Mouse (Mus musculus): ENCODE results near the gene Gm5478. TPM values are rescaled to one million over a fixed set of nuclear protein-coding genes. Genes with fewer than 3 reads are reported as not detected.

Gm5478 gene
- polyA plus RNA-seq, 1 experiment from 2014 or later = not detected

Small RNAs within 50 kb of the gene (microRNA-seq; reads per million reads assigned to microRNA genes)
- gene Gm44342 (not detected), gene Gm44383 (not detected), gene Gm44479 (not detected)

Other genes starting within 250 kb of the Gm5478 start
- gene Krt7, start 236.3 kb downstream of the Gm5478 start, polyA plus RNA-seq (2015; fragmentation: Nextera tagmentation; extraction: Ambion mirVana) = 378 and 523 TPM in 2 replicates
- 0.19 and 0.26 TPM in 2 replicates for gene Krt87, start 208.6 kb downstream of the Gm5478 start, polyA plus RNA-seq (2015; fragmentation: Nextera tagmentation; extraction: Ambion mirVana)
- 0.15 TPM in 1 of 2 replicates, not detected in the other for gene Krt88, start 199.6 kb downstream of the Gm5478 start, polyA plus RNA-seq (2015; fragmentation: Nextera tagmentation; extraction: Ambion mirVana)
- gene Krt81, start 183.6 kb downstream of the Gm5478 start, polyA plus RNA-seq (2015; fragmentation: Nextera tagmentation; extraction: Ambion mirVana) = not detected in 2 replicates
- gene Krt86, start 173.9 kb downstream of the Gm5478 start, polyA plus RNA-seq (2015; fragmentation: Nextera tagmentation; extraction: Ambion mirVana) = not detected in 2 replicates
- not detected in 2 replicates for gene Krt83, start 155.9 kb downstream of the Gm5478 start, polyA plus RNA-seq (2015; fragmentation: Nextera tagmentation; extraction: Ambion mirVana)
- not detected in 2 replicates for gene Gm49425, start 130.1 kb downstream of the Gm5478 start, polyA plus RNA-seq (2015; fragmentation: Nextera tagmentation; extraction: Ambion mirVana)
- gene Krt84, start 114.6 kb downstream of the Gm5478 start, polyA plus RNA-seq (2015; fragmentation: Nextera tagmentation; extraction: Ambion mirVana) = 0.09 TPM in 1 of 2 replicates, not detected in the other
- not detected in 2 replicates for gene Krt82, start 96.7 kb downstream of the Gm5478 start, polyA plus RNA-seq (2015; fragmentation: Nextera tagmentation; extraction: Ambion mirVana)
- 0.13 and 0.17 TPM in 2 replicates for gene Krt90, start 84.4 kb downstream of the Gm5478 start, polyA plus RNA-seq (2015; fragmentation: Nextera tagmentation; extraction: Ambion mirVana)
- gene Krt75, start 73.5 kb downstream of the Gm5478 start, polyA plus RNA-seq (2015; fragmentation: Nextera tagmentation; extraction: Ambion mirVana) = 0.26 and 0.40 TPM in 2 replicates
- gene Gm5414, start 19.2 kb downstream of the Gm5478 start, polyA plus RNA-seq (2015; fragmentation: Nextera tagmentation; extraction: Ambion mirVana) = not detected in 2 replicates
- gene Krt6b, start 32.9 kb upstream of the Gm5478 start, polyA plus RNA-seq (2015; fragmentation: Nextera tagmentation; extraction: Ambion mirVana) = 14.7 and 18.5 TPM in 2 replicates
- gene Krt6a, start 46.9 kb upstream of the Gm5478 start, polyA plus RNA-seq (2015; fragmentation: Nextera tagmentation; extraction: Ambion mirVana) = 458 and 584 TPM in 2 replicates
- gene Krt5, start 65.5 kb upstream of the Gm5478 start, polyA plus RNA-seq (2015; fragmentation: Nextera tagmentation; extraction: Ambion mirVana) = 464 and 594 TPM in 2 replicates
- gene Krt71, start 95.7 kb upstream of the Gm5478 start, polyA plus RNA-seq (2015; fragmentation: Nextera tagmentation; extraction: Ambion mirVana) = not detected in 2 replicates
- not detected in 2 replicates for gene Krt72, start 139.1 kb upstream of the Gm5478 start, polyA plus RNA-seq (2015; fragmentation: Nextera tagmentation; extraction: Ambion mirVana)
- gene Krt73, start 155.0 kb upstream of the Gm5478 start, polyA plus RNA-seq (2015; fragmentation: Nextera tagmentation; extraction: Ambion mirVana) = not detected in 2 replicates
- 0.05 TPM in 1 of 2 replicates, not detected in the other for gene Krt2, start 170.8 kb upstream of the Gm5478 start, polyA plus RNA-seq (2015; fragmentation: Nextera tagmentation; extraction: Ambion mirVana)
- 3.2 and 4.0 TPM in 2 replicates for gene Krt1, start 203.4 kb upstream of the Gm5478 start, polyA plus RNA-seq (2015; fragmentation: Nextera tagmentation; extraction: Ambion mirVana)
- gene Krt77, start 222.3 kb upstream of the Gm5478 start, polyA plus RNA-seq (2015; fragmentation: Nextera tagmentation; extraction: Ambion mirVana) = 0.32 and 0.43 TPM in 2 replicates
- not detected in 2 replicates for gene Krt76, start 245.5 kb upstream of the Gm5478 start, polyA plus RNA-seq (2015; fragmentation: Nextera tagmentation; extraction: Ambion mirVana)